Mouse (Mus musculus) natural killer cell, adult 2 months (primary cell): ENCODE results near the gene Spsb4.

Source experiments
- DNase-seq, 2 experiments: peaks; one replicate each; pipeline ENCODE4 v3.0.0; 2022; ENCODE audit warnings: low spot score in 2 of 2

The Spsb4 gene

GRCm38 (mm10) chr9:97018677-97019147 lies at the start of gene Spsb4:
Gene Spsb4, minus strand, starts transcription at chr9:97018843.
- no peak for DNase-seq

GRCm38 (mm10) chr9:97067761-97068160 lies 49.1 kb upstream of the Spsb4 start:
- no peak for DNase-seq

GRCm38 (mm10) chr9:97065885-97066284 lies 47.2 kb upstream of the Spsb4 start:
- DNase-seq, result no peak

- no peak for DNase-seq
Measured at GRCm38 (mm10) chr9:97065216-97065615, 46.6 kb upstream of the Spsb4 start.

GRCm38 (mm10) chr9:97064161-97064560 lies 45.5 kb upstream of the Spsb4 start:
- DNase-seq, result no peak

- no peak for DNase-seq
Measured at GRCm38 (mm10) chr9:97061696-97062095, 43.1 kb upstream of the Spsb4 start.

- no peak for DNase-seq
Measured at GRCm38 (mm10) chr9:97056541-97057338, 38.1 kb upstream of the Spsb4 start.

- DNase-seq, result no peak
Measured at GRCm38 (mm10) chr9:97055906-97056305, 37.3 kb upstream of the Spsb4 start.

- DNase-seq, result no peak
Measured at GRCm38 (mm10) chr9:97051176-97051575, 32.5 kb upstream of the Spsb4 start.

GRCm38 (mm10) chr9:97046240-97046639 lies 27.6 kb upstream of the Spsb4 start:
- no peak for DNase-seq

GRCm38 (mm10) chr9:97041633-97042032 lies 23.0 kb upstream of the Spsb4 start:
- DNase-seq, result no peak

GRCm38 (mm10) chr9:97038010-97038409 lies 19.4 kb upstream of the Spsb4 start:
- DNase-seq, result no peak

GRCm38 (mm10) chr9:97036656-97037055 lies 18.0 kb upstream of the Spsb4 start:
- DNase-seq, result no peak

- no peak for DNase-seq
Measured at GRCm38 (mm10) chr9:97027361-97027760, 8.7 kb upstream of the Spsb4 start.

GRCm38 (mm10) chr9:97026006-97026405 lies 7.4 kb upstream of the Spsb4 start:
- DNase-seq, result no peak

GRCm38 (mm10) chr9:97024451-97024850 lies 5.8 kb upstream of the Spsb4 start:
- no peak for DNase-seq

- no peak for DNase-seq
Measured at GRCm38 (mm10) chr9:97022948-97023347, 4.3 kb upstream of the Spsb4 start.

- DNase-seq, result no peak
Measured at GRCm38 (mm10) chr9:97022371-97022770, 3.7 kb upstream of the Spsb4 start.

GRCm38 (mm10) chr9:97020152-97020551 lies 1.5 kb upstream of the Spsb4 start:
- no peak for DNase-seq

- no peak for DNase-seq
Measured at GRCm38 (mm10) chr9:97019686-97020085, 1.0 kb upstream of the Spsb4 start.

- DNase-seq, result no peak
Measured at GRCm38 (mm10) chr9:97019231-97019630, 588 bp upstream of the Spsb4 start.

GRCm38 (mm10) chr9:97017811-97018641 lies 617 bp downstream of the Spsb4 start:
- no peak for DNase-seq
